Mouse (Mus musculus): Measurements from ENCODE around the gene Tfdp2. TPM values are rescaled to one million over a fixed set of nuclear protein-coding genes. Genes with fewer than 3 reads are reported as not detected.
A peak's percentile ranks its signal among the peaks of the same experiment; 100 is the strongest.

Tfdp2 gene
- total and polyA plus RNA-seq, 2 experiments from 2014 or later: 19.6 to 32.1 TPM

- ATAC-seq (peak; percentile 96), DNase-seq (ENCODE audit: low spot score) (peak; percentile 97)
- H3K27ac ChIP-seq: peak within 1 kb of the TSS; percentile 93
- H3K9ac ChIP-seq (replicated peaks; ENCODE audit: low read length): peak within 1 kb of the TSS; percentile 82
- TF ChIP-seq CTCF (IDR thresholded peaks at IDR 0.05; ENCODE audit: low read depth): peak; percentile 32
- H3K4me2 ChIP-seq (ENCODE audit: low read depth, low read length): peak within 1 kb of the TSS; percentile 62
- no peaks in the 10 kb centered on the region for H3K9me3 ChIP-seq (ENCODE audit: low read length)
- H3K27me3 ChIP-seq (ENCODE audit: insufficient read depth, low read length): no peaks in the 10 kb centered on the region
- no peaks in the 10 kb centered on the region for H3K36me3 ChIP-seq (ENCODE audit: insufficient read depth, low read length)
- H3K4me1 ChIP-seq (ENCODE audit: insufficient read depth, low read length): peaks cover 13% of the 10 kb centered on the region
- under 1% methylated on average over 58 of the region's 81 CpGs for WGBS
- peak within 1 kb of the TSS; percentile 88 for H3K4me3 ChIP-seq (ENCODE audit: low read length)
Observed at GRCm38 (mm10) chr9:96364141-96364838, 168.2 kb downstream of the Tfdp2 start, which contains the start of gene Atp1b3. Gene Atp1b3, minus strand, starts transcription at chr9:96364442.

GRCm38 (mm10) chr9:96365271-96365872 lies 169.3 kb downstream of the Tfdp2 start:
- no peak for DNase-seq (ENCODE audit: low spot score)
- no peak for TF ChIP-seq CTCF (IDR thresholded peaks at IDR 0.05; ENCODE audit: low read depth)
- no peaks in the 10 kb centered on the region for H3K27me3 ChIP-seq (ENCODE audit: insufficient read depth, low read length)
- H3K27ac ChIP-seq: peak overlapping the region; percentile 22
- peak overlapping the region; percentile 10; the same call in 1 of the 2 replicates for H3K4me2 ChIP-seq (ENCODE audit: low read depth, low read length)
- ATAC-seq: no peak
- H3K4me3 ChIP-seq (ENCODE audit: low read length): no peak overlapping the region
- no peaks in the 10 kb centered on the region for H3K9me3 ChIP-seq (ENCODE audit: low read length)
- WGBS: 57% methylated on average over 6 of the region's 6 CpGs
- H3K9ac ChIP-seq (replicated peaks; ENCODE audit: low read length): no peak overlapping the region
- peaks cover 13% of the 10 kb centered on the region for H3K4me1 ChIP-seq (ENCODE audit: insufficient read depth, low read length)
- no peaks in the 10 kb centered on the region for H3K36me3 ChIP-seq (ENCODE audit: insufficient read depth, low read length)

- ATAC-seq (no peak), DNase-seq (ENCODE audit: low spot score) (no peak)
- H3K4me3 ChIP-seq (ENCODE audit: low read length): no peak overlapping the region
- H3K4me1 ChIP-seq (ENCODE audit: insufficient read depth, low read length): no peaks in the 10 kb centered on the region
- H3K36me3 ChIP-seq (ENCODE audit: insufficient read depth, low read length): no peaks in the 10 kb centered on the region
- H3K9me3 ChIP-seq (ENCODE audit: low read length): no peaks in the 10 kb centered on the region
- H3K4me2 ChIP-seq (ENCODE audit: low read depth, low read length): no peak overlapping the region
- no peak overlapping the region for H3K9ac ChIP-seq (replicated peaks; ENCODE audit: low read length)
- no peaks in the 10 kb centered on the region for H3K27me3 ChIP-seq (ENCODE audit: insufficient read depth, low read length)
- 71% methylated on average over 5 of the region's 5 CpGs for WGBS
- H3K27ac ChIP-seq: no peak overlapping the region
- TF ChIP-seq CTCF (IDR thresholded peaks at IDR 0.05; ENCODE audit: low read depth): no peak
Observed at GRCm38 (mm10) chr9:96369654-96370384, 173.7 kb downstream of the Tfdp2 start.

- 81% methylated on average over 5 of the region's 5 CpGs for WGBS
- ATAC-seq (no peak), DNase-seq (ENCODE audit: low spot score) (no peak)
- no peak overlapping the region for H3K27ac ChIP-seq
- no peaks in the 10 kb centered on the region for H3K36me3 ChIP-seq (ENCODE audit: insufficient read depth, low read length)
- no peaks in the 10 kb centered on the region for H3K9me3 ChIP-seq (ENCODE audit: low read length)
- H3K4me3 ChIP-seq (ENCODE audit: low read length): no peak overlapping the region
- no peaks in the 10 kb centered on the region for H3K27me3 ChIP-seq (ENCODE audit: insufficient read depth, low read length)
- no peak overlapping the region for H3K9ac ChIP-seq (replicated peaks; ENCODE audit: low read length)
- no peaks in the 10 kb centered on the region for H3K4me1 ChIP-seq (ENCODE audit: insufficient read depth, low read length)
- no peak for TF ChIP-seq CTCF (IDR thresholded peaks at IDR 0.05; ENCODE audit: low read depth)
- H3K4me2 ChIP-seq (ENCODE audit: low read depth, low read length): no peak overlapping the region
Observed at GRCm38 (mm10) chr9:96371075-96371474, 175.0 kb downstream of the Tfdp2 start.

Other genes starting within 250 kb of the Tfdp2 start
- gene Xrn1, start 241.5 kb upstream of the Tfdp2 start, total RNA-seq (2014; rRNA removed): 14.3 and 15.7 TPM in 2 replicates
- gene Xrn1, start 241.5 kb upstream of the Tfdp2 start, polyA plus RNA-seq (2015; fragmentation: Nextera tagmentation; extraction: Ambion mirVana): 14.8 and 15.8 TPM in 2 replicates
- gene Gk5, start 76.9 kb upstream of the Tfdp2 start, total RNA-seq (2014; rRNA removed): 3.7 and 6.0 TPM in 2 replicates
- 2.1 and 2.7 TPM in 2 replicates for gene Gk5, start 76.9 kb upstream of the Tfdp2 start, polyA plus RNA-seq (2015; fragmentation: Nextera tagmentation; extraction: Ambion mirVana)
- 74.0 and 78.5 TPM in 2 replicates for gene Atp1b3, start 168.2 kb downstream of the Tfdp2 start, total RNA-seq (2014; rRNA removed)
- gene Atp1b3, start 168.2 kb downstream of the Tfdp2 start, polyA plus RNA-seq (2015; fragmentation: Nextera tagmentation; extraction: Ambion mirVana): 220 and 221 TPM in 2 replicates